Mouse (Mus musculus) CD4-positive, CD25-positive, alpha-beta regulatory T cell, adult 2 months (primary cell): ENCODE measurements around the gene Tex36.

ENCODE experiments used
- DNase-seq: peaks from one replicate; pipeline ENCODE4 v3.0.0-alpha.2; 2012; ENCODE audit warnings: low read depth, low spot score

The Tex36 gene

GRCm38 (mm10) chr7:133591750-133592149 is 10.2 kb downstream of the Tex36 start:
- DNase-seq: no peak

GRCm38 (mm10) chr7:133583216-133583615 is 18.7 kb downstream of the Tex36 start:
- DNase-seq: no peak

- no peak for DNase-seq
Observed at GRCm38 (mm10) chr7:133580296-133580640, 21.7 kb downstream of the Tex36 start.

- no peak for DNase-seq
Observed at GRCm38 (mm10) chr7:133579491-133580295, 22.3 kb downstream of the Tex36 start.

GRCm38 (mm10) chr7:133576825-133577224 is 25.1 kb downstream of the Tex36 start:
- DNase-seq: no peak

- no peak for DNase-seq
Observed at GRCm38 (mm10) chr7:133576281-133576680, 25.7 kb downstream of the Tex36 start.

- DNase-seq: no peak
Observed at GRCm38 (mm10) chr7:133571927-133572326, 30.0 kb downstream of the Tex36 start.

- DNase-seq: no peak
Observed at GRCm38 (mm10) chr7:133569194-133569880, 32.6 kb downstream of the Tex36 start.

GRCm38 (mm10) chr7:133564600-133564999 is 37.4 kb downstream of the Tex36 start:
- no peak for DNase-seq

- DNase-seq: no peak
Observed at GRCm38 (mm10) chr7:133563175-133563824, 38.7 kb downstream of the Tex36 start.

- no peak for DNase-seq
Observed at GRCm38 (mm10) chr7:133555786-133556492, 46.0 kb downstream of the Tex36 start.

GRCm38 (mm10) chr7:133552306-133552991 is 49.5 kb downstream of the Tex36 start:
- no peak for DNase-seq

GRCm38 (mm10) chr7:133551000-133551399 is 51.0 kb downstream of the Tex36 start:
- DNase-seq: no peak

- no peak for DNase-seq
Observed at GRCm38 (mm10) chr7:133548434-133548833, 53.5 kb downstream of the Tex36 start.

- DNase-seq: no peak
Observed at GRCm38 (mm10) chr7:133545631-133546030, 56.3 kb downstream of the Tex36 start.

GRCm38 (mm10) chr7:133544966-133545365 is 57.0 kb downstream of the Tex36 start:
- no peak for DNase-seq

- no peak for DNase-seq
Observed at GRCm38 (mm10) chr7:133543131-133543530, 58.8 kb downstream of the Tex36 start.

GRCm38 (mm10) chr7:133537366-133537765 is 64.6 kb downstream of the Tex36 start:
- DNase-seq: no peak
